Mouse (Mus musculus) layer of hippocampus, adult 9-11 months (tissue): ENCODE data around the gene Lmod2.

Source experiments
- DNase-seq: peaks from one replicate; pipeline ENCODE4 v3.0.0; 2022

Lmod2 gene

GRCm38 (mm10) chr6:24597500-24597899, at the start of gene Lmod2:
Gene Lmod2 (plus strand): TSS chr6:24597762.
- DNase-seq: no peak

GRCm38 (mm10) chr6:24549801-24550200, 47.8 kb upstream of the Lmod2 start:
- peak; percentile 27 for DNase-seq

- peak; percentile 18 for DNase-seq
Observed at GRCm38 (mm10) chr6:24552046-24552445, 45.5 kb upstream of the Lmod2 start.

- DNase-seq: no peak
Observed at GRCm38 (mm10) chr6:24554427-24555086, 43.0 kb upstream of the Lmod2 start.

- DNase-seq: no peak
Observed at GRCm38 (mm10) chr6:24555488-24555887, 42.1 kb upstream of the Lmod2 start.

- peak; percentile 66 for DNase-seq
Observed at GRCm38 (mm10) chr6:24564081-24564480, 33.5 kb upstream of the Lmod2 start.

GRCm38 (mm10) chr6:24564886-24565285, 32.7 kb upstream of the Lmod2 start:
- DNase-seq: no peak

GRCm38 (mm10) chr6:24568963-24569362, 28.6 kb upstream of the Lmod2 start:
- no peak for DNase-seq

GRCm38 (mm10) chr6:24569711-24570110, 27.9 kb upstream of the Lmod2 start:
- DNase-seq: no peak

- DNase-seq: no peak
Observed at GRCm38 (mm10) chr6:24570278-24570677, 27.3 kb upstream of the Lmod2 start.

- no peak for DNase-seq
Observed at GRCm38 (mm10) chr6:24571126-24571525, 26.4 kb upstream of the Lmod2 start.

GRCm38 (mm10) chr6:24572431-24572830, 25.1 kb upstream of the Lmod2 start:
- no peak for DNase-seq

GRCm38 (mm10) chr6:24573319-24573718, 24.2 kb upstream of the Lmod2 start:
- DNase-seq: no peak

- DNase-seq: no peak
Observed at GRCm38 (mm10) chr6:24583456-24583855, 14.1 kb upstream of the Lmod2 start.

- no peak for DNase-seq
Observed at GRCm38 (mm10) chr6:24585431-24586310, 11.9 kb upstream of the Lmod2 start.

GRCm38 (mm10) chr6:24586885-24587284, 10.7 kb upstream of the Lmod2 start:
- DNase-seq: no peak

GRCm38 (mm10) chr6:24590282-24590681, 7.3 kb upstream of the Lmod2 start:
- DNase-seq: no peak

- no peak for DNase-seq
Observed at GRCm38 (mm10) chr6:24591525-24592218, 5.9 kb upstream of the Lmod2 start.

GRCm38 (mm10) chr6:24599179-24599578, 1.6 kb downstream of the Lmod2 start:
- no peak for DNase-seq

- DNase-seq: no peak
Observed at GRCm38 (mm10) chr6:24599639-24600038, 2.1 kb downstream of the Lmod2 start.

GRCm38 (mm10) chr6:24600134-24600533, 2.6 kb downstream of the Lmod2 start:
- no peak for DNase-seq

- DNase-seq: no peak
Observed at GRCm38 (mm10) chr6:24600726-24601125, 3.2 kb downstream of the Lmod2 start.

- DNase-seq: no peak
Observed at GRCm38 (mm10) chr6:24601668-24602067, 4.1 kb downstream of the Lmod2 start.

GRCm38 (mm10) chr6:24602351-24602750, 4.8 kb downstream of the Lmod2 start:
- DNase-seq: no peak
